Mouse (Mus musculus) limb, embryonic 11.5 days (tissue): ENCODE data around the gene Stx5a. TPM values are rescaled to one million over a fixed set of nuclear protein-coding genes. Genes with fewer than 3 reads are reported as not detected.
A peak's percentile ranks its signal among the peaks of the same experiment; 100 is the strongest.

ENCODE experiments used
- ATAC-seq: fragments of 200-750 bp; cut with Nextera tagmentation; 2 replicates; pipeline ENCODE4 v1.8.0; 2017; ENCODE audit warnings: low read depth; ENCODE audit not compliant: insufficient number of reproducible peaks, low FRiP score, low TSS enrichment
- DNase-seq: peaks from one replicate; pipeline ENCODE4 v3.0.0-alpha.2; 2015; ENCODE audit warnings: low spot score
- H3K27ac ChIP-seq: fragments of 300-500 bp; sonication (generic); replicated peaks from 2 replicates; pipeline ENCODE4 v1.5.1; 2014; ENCODE audit warnings: low read depth, mild to moderate bottlenecking, low read length
- H3K27me3 ChIP-seq: fragments of 300-500 bp; sonication (generic); 2 replicates; pipeline ENCODE4 v1.6.1; 2014; ENCODE audit warnings: mild to moderate bottlenecking, low read length, mixed read lengths; ENCODE audit not compliant: control insufficient read depth, insufficient read depth
- H3K36me3 ChIP-seq: fragments of 300-500 bp; sonication (generic); 2 replicates; pipeline ENCODE4 v1.6.1; 2014; ENCODE audit warnings: mild to moderate bottlenecking, low read length, moderate library complexity, mixed read lengths; ENCODE audit not compliant: control insufficient read depth, insufficient read depth
- H3K4me1 ChIP-seq: fragments of 300-500 bp; sonication (generic); 2 replicates; pipeline ENCODE4 v1.6.1; 2014; ENCODE audit warnings: low read length, mixed read lengths; ENCODE audit not compliant: control insufficient read depth, insufficient read depth
- H3K4me2 ChIP-seq: fragments of 300-500 bp; sonication (generic); 2 replicates; pipeline ENCODE4 v1.6.1; 2014; ENCODE audit warnings: low read depth, mild to moderate bottlenecking, moderate library complexity; ENCODE audit not compliant: severe bottlenecking
- H3K4me3 ChIP-seq: fragments of 300-500 bp; sonication (generic); 2 replicates; pipeline ENCODE4 v1.5.1; 2014; ENCODE audit warnings: low read depth, low read length
- H3K9ac ChIP-seq: fragments of 300-500 bp; sonication (generic); 2 replicates; pipeline ENCODE4 v1.6.1; 2014; ENCODE audit warnings: mild to moderate bottlenecking, low read length
- H3K9me3 ChIP-seq: fragments of 300-500 bp; sonication (generic); 2 replicates; pipeline ENCODE4 v1.6.1; 2016; ENCODE audit warnings: low read length; ENCODE audit not compliant: control insufficient read depth
- WGBS: fragments of 180-500 bp; shearing (Covaris S2); extraction: QIAGEN DNeasy Blood & Tissue Kit; methylation state at CpG from one replicate; pipeline ENCODE4 v1.1.7; 2014; 5-methylcytosine and 5-hydroxymethylcytosine counted together
- polyA plus RNA-seq: library from polyadenylated mRNA; unstranded; fragments of >200 nt; fragmentation: Nextera tagmentation; extraction: Ambion mirVana; gene quantifications from 2 replicates; pipeline ENCODE4 v1.2.1, GENCODE M21; 2014

The Stx5a gene
- polyA plus RNA-seq, 1 experiment from 2014 or later = 127 TPM

DNA sequence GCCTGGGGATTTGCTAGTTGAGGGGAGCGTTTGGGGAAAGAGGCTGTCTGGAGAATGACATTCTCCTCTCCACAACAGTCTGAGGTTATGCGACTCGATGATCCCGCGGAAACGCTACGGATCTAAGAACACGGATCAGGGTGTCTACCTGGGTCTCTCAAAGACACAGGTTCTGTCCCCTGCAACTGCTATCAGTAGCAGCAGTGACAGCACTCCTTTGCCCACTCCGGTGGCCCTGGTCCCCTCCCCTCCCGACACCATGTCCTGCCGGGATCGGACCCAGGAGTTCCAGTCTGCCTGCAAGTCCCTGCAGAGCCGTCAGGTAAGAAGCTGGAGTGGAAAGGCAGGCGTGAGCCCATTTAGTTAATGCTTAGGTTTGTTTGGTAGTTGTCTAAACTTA is 963 bp downstream of the Stx5a start:
- peak overlapping the region; percentile 92 for H3K4me2 ChIP-seq
- H3K27ac ChIP-seq = peak overlapping the region; percentile 78
- H3K9ac ChIP-seq = peak overlapping the region; percentile 87
- H3K9me3 ChIP-seq = no peaks in the 10 kb centered on the region
- no peaks in the 10 kb centered on the region for H3K27me3 ChIP-seq
- peaks cover 34% of the 10 kb centered on the region for H3K36me3 ChIP-seq
- DNase-seq (no peak), ATAC-seq (no peak)
- H3K4me1 ChIP-seq = peaks cover 9% of the 10 kb centered on the region
- peak overlapping the region; percentile 97 for H3K4me3 ChIP-seq
- 18% methylated on average over 14 of the region's 14 CpGs for WGBS

DNA sequence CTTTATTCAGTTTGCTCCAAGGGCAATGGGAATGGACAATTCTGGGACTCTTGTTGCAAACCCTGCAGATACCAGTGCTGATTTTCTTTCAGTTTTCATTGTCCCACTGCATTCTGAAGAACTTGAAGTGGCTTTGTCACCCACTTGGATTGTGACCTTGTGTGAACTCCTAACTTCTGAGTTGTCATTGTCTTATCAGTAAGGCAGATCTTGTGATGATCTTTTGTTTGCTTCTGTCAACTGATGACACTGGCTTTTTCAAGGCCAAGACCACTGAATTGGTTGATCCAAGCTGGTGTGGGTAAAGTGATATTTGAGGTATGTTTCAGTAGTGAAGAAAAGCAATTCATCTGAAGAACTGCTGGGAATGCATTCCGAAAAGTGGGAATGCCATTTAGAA is 4.2 kb downstream of the Stx5a start:
- 89% methylated on average over 1 of the region's 1 CpGs for WGBS
- H3K4me3 ChIP-seq = no peak overlapping the region

DNA sequence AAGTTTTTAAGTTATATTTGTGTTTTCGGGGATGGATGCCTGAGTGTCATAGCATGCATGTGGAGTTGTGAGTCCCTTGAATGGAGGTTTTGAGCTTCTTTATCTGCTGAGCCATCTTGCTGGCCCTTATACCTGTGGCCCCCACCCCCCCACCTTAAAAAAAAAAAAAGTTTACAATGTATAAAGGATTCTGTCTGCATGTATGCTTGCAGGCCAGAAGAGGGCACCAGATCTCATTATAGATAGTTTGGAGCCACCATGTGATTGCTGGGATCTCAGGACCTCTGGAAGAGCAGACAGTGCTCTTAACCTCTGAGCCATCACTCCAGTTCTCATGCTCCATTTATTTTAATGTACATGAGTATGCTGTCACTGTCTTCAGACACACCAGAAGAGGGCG is 6.2 kb downstream of the Stx5a start:
- no peak for DNase-seq
- Histone ChIP-seq H3K9me3 (no peaks in the 10 kb centered on the region; the same call in 1 of the 2 replicates), H3K9ac (no peak overlapping the region), H3K4me3 (no peak overlapping the region), H3K27ac (no peak overlapping the region), H3K4me2 (no peak overlapping the region), H3K36me3 (peaks cover 44% of the 10 kb centered on the region), H3K27me3 (no peaks in the 10 kb centered on the region), H3K4me1 (no peaks in the 10 kb centered on the region; the same call in 1 of the 2 replicates)
- WGBS = 75% methylated on average over 2 of the region's 2 CpGs
- ATAC-seq = no peak

More for the DNA sequence above, 4.2 kb downstream of the Stx5a start:
- Histone ChIP-seq H3K4me2 (no peak overlapping the region), H3K36me3 (peaks cover 39% of the 10 kb centered on the region), H3K9ac (no peak overlapping the region), H3K4me1 (peaks cover 9% of the 10 kb centered on the region), H3K27ac (no peak overlapping the region), H3K27me3 (no peaks in the 10 kb centered on the region), H3K9me3 (no peaks in the 10 kb centered on the region; the same call in 1 of the 2 replicates)
- no peak for DNase-seq
- no peak for ATAC-seq

DNA sequence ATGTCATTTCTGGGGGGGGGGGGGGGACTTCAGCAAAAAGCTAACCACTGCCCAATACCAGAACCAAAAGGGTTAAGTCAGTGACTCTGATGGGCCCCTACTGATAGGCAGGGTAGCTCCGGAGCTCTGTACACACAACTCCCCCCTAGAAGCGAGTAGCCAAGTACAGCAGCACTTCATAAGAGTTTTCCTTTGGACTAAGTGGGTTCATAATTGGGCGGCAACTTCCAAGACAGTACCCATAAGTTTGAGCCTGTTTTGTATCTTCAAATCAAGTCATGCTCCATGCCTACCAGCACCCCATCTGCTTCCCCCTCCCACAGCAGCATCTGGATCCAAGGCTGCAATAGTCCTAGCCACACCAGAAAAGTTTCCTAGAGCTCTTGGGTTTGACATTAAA is 14.4 kb downstream of the Stx5a start:
- no peak overlapping the region for H3K9ac ChIP-seq
- H3K27me3 ChIP-seq = no peaks in the 10 kb centered on the region
- no peak overlapping the region for H3K27ac ChIP-seq
- no peak overlapping the region for H3K4me3 ChIP-seq
- H3K36me3 ChIP-seq = peaks cover 9% of the 10 kb centered on the region; the same call in 1 of the 2 replicates
- peak overlapping the region; percentile 61; the same call in 1 of the 2 replicates for H3K4me2 ChIP-seq
- no peaks in the 10 kb centered on the region for H3K4me1 ChIP-seq
- no peak for DNase-seq
- no peak for ATAC-seq
- 84% methylated on average over 3 of the region's 3 CpGs for WGBS
- no peaks in the 10 kb centered on the region for H3K9me3 ChIP-seq

DNA sequence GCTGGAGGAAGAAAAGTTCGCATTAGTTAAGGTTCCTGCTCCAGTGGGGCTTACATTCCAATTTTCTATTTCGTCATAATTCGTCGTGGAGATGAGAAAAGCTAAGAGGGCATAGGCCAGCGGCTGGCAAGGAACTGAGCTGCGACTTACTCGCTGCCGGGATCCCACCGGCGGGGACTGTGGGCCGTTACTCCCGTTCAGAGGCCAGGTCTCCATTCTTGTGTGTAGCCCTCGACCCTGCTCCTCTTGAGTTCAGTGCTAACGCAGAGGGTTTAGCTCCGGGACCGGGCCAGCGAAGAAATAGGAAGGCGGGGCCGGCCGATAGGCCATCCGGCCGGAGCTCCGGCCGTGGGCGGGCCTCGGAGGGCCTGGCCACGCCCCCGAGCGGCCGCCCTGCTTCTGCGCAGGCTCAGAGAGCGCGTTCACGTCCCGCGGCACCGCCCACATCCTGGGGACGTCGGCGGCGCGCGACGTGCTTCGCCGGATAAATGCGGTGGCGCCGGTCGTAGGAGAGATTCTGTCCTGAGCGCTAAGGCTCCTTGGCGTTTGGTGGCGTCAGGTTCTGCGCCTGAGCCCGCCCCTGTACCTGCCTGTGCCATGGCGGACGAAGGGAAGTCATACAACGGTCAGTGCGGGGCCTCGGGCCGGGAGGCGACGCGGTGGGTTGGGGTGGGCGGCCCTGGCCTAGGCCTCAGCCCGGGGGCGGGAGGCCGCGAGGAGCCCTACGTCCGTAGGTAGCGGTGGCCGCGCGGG is 15.6 kb downstream of the Stx5a start, which contains the start of gene Nxf1:
Nxf1 (plus strand) TSS at position 439 of the 753 bp plus-strand sequence.
- H3K4me2 ChIP-seq = peak within 1 kb of the TSS; percentile 61
- peak within 1 kb of the TSS; percentile 83 for H3K27ac ChIP-seq
- peak; percentile 95 for DNase-seq
- peaks cover 2% of the 10 kb centered on the region; the same call in 1 of the 2 replicates for H3K36me3 ChIP-seq
- no peaks in the 10 kb centered on the region for H3K27me3 ChIP-seq
- under 1% methylated on average over 75 of the region's 75 CpGs for WGBS
- H3K9ac ChIP-seq = peak within 1 kb of the TSS; percentile 83
- ATAC-seq = peak; percentile 88
- no peaks in the 10 kb centered on the region for H3K4me1 ChIP-seq
- no peaks in the 10 kb centered on the region for H3K9me3 ChIP-seq
- peak within 1 kb of the TSS; percentile 87 for H3K4me3 ChIP-seq

DNA sequence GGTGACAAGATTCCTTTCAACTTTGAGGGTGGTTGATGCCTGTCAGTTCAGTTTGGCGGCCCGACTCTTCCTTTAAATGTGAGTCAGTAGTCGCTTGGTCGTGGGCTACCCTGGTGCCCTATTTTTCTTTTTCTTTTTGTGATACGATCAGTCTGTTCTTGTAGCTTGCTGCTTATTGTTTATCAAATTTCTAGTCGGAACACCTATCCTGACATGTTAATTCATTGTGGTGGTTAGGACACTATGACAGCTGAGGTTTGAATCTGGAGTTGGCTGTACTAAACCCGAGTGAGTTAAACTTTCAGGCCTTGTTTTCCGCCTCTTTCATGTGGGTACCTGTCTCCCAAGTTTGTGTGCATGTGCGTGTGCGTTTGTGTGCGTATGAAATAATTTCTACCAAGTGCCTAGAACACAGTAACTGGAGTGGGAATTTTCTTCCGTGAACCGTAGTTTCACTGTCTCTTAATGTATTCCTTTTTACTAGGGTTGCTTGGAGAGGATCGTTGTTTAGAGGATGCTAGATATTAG is 16.3 kb downstream of the Stx5a start:
- WGBS = 7% methylated on average over 14 of the region's 14 CpGs
- ATAC-seq (no peak), DNase-seq (no peak)
- peak overlapping the region; percentile 61 for H3K4me2 ChIP-seq
- H3K4me1 ChIP-seq = no peaks in the 10 kb centered on the region
- no peaks in the 10 kb centered on the region for H3K27me3 ChIP-seq
- H3K4me3 ChIP-seq = peak overlapping the region; percentile 87
- no peaks in the 10 kb centered on the region for H3K9me3 ChIP-seq
- no peak overlapping the region for H3K27ac ChIP-seq
- peaks cover 3% of the 10 kb centered on the region; the same call in 1 of the 2 replicates for H3K36me3 ChIP-seq
- H3K9ac ChIP-seq = peak overlapping the region; percentile 83

DNA sequence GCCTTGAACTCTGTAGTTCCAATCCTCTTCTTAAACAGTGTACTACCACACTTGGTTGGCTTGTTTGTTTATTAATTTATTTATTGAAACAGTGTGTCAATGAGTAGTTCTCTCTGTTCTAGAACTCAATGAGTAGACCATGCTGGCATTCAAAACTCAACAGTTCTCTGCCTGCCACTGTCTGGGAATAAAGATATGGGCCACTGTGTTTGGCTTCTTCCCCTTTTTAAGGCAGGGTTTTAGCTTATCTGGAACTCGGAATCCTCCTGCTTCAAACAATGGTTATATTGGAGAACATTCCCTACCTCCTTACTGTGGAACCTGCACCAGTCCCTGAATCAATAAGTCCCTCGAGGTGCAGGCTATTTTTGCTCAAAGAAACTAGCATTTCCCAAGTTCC is 17.7 kb downstream of the Stx5a start:
- no peak for DNase-seq
- WGBS = 95% methylated on average over 2 of the region's 2 CpGs
- Histone ChIP-seq H3K27ac (no peak overlapping the region), H3K4me1 (no peaks in the 10 kb centered on the region), H3K27me3 (no peaks in the 10 kb centered on the region), H3K9ac (no peak overlapping the region), H3K4me2 (no peak overlapping the region), H3K4me3 (no peak overlapping the region), H3K36me3 (peaks cover 11% of the 10 kb centered on the region), H3K9me3 (no peaks in the 10 kb centered on the region)
- ATAC-seq = no peak

DNA sequence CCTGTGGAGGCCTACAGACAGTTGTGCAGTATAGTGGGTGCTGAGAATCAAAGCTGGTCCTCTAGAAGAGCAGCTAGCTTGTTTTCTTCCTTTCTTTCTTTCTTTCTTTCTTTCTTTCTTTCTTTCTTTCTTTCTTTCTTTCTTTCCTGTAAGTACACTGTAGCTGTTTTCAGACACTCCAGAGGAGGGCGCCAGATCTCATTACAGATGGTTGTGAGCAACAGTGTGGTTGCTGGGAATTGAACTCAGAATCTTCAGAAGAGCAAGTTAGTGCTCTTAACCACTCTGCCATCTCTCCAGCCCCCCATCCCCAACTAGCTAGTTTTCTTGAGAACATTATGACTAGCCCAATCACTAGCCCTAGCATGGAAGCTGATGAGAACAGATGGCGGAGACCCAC is 19.5 kb downstream of the Stx5a start:
- H3K36me3 ChIP-seq = peaks cover 25% of the 10 kb centered on the region
- peaks cover 10% of the 10 kb centered on the region for H3K9me3 ChIP-seq
- ATAC-seq (no peak), DNase-seq (no peak)
- WGBS = 88% methylated on average over 2 of the region's 2 CpGs
- no peak overlapping the region for H3K9ac ChIP-seq
- H3K4me2 ChIP-seq = no peak overlapping the region
- no peak overlapping the region for H3K27ac ChIP-seq
- H3K27me3 ChIP-seq = no peaks in the 10 kb centered on the region
- no peaks in the 10 kb centered on the region for H3K4me1 ChIP-seq
- no peak overlapping the region for H3K4me3 ChIP-seq
